Mouse (Mus musculus) CD4-positive naive resting alpha-beta T cell, adult 76 days (primary cell): ENCODE results near the gene Gm32742. TPM values are rescaled to one million over a fixed set of nuclear protein-coding genes. Genes with fewer than 3 reads are reported as not detected.

ENCODE experiments used
- total RNA-seq: library from RNA; stranded (reverse); gene quantifications from one replicate; pipeline ENCODE4 v1.2.4, GENCODE M21; 2023

Gene Gm32742
- total RNA-seq: not detected

DNA sequence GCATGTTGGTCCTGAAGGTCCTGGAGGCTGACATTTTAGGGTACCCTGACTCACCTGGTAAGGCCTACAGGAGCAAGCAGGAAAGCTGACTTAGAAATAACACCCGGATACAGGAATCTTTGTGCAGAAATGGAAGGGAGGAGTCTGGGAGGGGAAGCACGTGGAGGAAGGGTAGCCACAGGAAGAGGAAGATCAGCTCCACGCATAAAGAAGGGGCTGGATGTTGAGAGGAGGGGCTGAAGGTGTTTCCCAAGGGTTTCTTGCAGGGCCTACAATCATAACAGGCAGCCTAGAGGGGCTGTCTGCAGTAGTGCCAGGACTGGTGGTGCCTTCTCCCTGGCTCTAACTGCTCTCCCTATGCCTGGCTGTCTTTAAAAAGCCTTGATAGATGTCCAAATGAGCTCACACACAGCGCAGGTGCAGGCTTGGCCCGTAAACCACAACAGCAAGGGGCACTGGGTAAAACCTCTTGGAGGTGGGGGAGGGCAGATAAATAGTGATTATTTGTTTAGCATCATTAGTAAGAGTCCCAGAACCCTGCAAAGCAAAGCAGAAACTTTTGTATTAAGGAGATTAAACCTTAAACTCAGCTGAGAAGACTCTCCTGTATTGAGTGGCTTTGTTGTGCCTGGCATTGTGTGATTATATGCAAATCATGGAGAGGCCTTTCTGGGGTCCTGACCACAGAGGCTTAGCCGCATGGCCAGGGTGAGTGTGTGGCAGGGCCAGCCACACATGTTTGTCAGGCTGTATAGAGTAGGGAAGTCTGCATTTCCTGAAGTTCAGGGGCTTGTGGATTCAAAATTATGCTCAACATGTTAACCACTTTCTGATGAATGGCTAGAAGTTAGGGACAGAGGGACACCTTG lies at the start of gene Gm32742:
Gene Gm32742 (minus strand): TSS at position 206 of the 869 bp plus-strand sequence.

DNA sequence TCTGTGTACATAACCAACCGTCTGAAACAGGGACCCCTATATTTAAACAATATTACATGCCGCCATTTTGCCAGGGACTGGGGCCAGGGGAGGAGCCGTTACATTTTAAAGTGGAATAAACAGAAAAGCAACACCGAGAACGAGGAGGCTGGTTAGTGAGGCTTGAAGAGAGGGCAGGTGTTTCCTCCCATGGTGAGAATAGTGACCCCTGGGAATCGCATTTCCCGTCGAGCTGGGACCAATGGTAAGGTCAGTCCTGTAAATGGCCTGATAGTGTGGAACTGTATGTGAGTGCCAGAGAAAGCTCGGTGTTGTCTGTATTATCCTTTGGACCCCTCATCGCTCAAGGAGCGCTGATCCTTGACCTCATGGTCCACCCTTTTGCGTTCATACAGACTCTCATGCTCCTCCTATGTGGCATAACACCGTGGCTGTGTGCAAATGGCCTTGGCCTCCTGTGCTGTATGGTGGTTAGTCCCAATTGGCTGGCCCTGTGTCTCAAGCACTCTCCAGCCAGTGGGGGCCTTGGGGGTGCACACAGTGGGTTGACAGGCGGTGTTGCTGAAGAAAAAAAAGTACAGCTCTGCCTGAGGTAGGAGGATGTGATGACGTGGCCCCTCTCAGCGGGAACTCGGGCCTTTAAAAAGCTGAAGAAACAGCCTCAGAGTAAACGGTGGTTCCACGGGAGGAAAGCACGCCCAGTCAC lies 47.9 kb upstream of the Gm32742 start, which contains the start of gene Pou2af1:
Gene Pou2af1 (plus strand): TSS at position 686 of the 706 bp plus-strand sequence.

DNA sequence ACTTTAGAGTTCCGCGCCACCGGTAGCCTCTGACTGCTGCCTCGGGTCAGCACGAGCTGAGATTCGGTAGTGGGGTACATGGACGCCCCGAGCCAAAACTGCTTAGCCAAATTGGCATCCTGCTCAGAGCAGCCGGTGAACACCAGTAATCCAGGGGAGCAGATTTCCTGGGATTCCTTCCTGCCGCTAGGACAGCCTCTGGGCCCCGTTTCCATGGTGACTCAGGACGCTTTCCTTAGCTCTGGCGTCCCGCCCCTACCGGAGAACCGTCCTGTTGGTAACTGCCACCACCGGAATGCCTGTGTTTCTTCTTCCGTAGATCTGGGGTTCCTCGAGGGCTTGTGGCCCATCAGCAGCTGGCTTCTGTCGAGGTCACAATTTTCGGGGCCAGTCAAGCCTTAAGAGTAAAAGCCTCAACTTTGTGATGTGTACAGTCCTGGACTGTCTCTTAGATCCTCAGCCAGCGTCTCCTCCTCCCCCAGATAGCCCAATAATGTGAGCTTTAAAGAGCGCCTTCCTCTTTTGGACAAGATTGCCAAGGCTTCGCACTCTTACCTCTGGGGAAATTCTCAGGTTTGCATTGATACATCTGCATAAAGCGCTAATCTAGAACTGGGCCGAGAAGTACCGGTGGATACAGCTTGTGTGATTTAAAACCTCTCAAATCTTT lies 63.4 kb downstream of the Gm32742 start, which contains the start of gene 4833427G06Rik:
Gene 4833427G06Rik (minus strand): TSS at position 323 of the 670 bp plus-strand sequence.

Other genes with a start within 250 kb of the Gm32742 start
- 43.6 TPM for gene Sik2, start 156.4 kb downstream of the Gm32742 start, total RNA-seq
- gene Btg4, start 104.6 kb downstream of the Gm32742 start, total RNA-seq: not detected
- not detected for gene Layn, start 88.4 kb downstream of the Gm32742 start, total RNA-seq
- not detected for gene 4833427G06Rik, start 63.4 kb downstream of the Gm32742 start, total RNA-seq
- 26.3 TPM for gene Pou2af1, start 48.2 kb upstream of the Gm32742 start, total RNA-seq
- gene Colca2, start 113.1 kb upstream of the Gm32742 start, total RNA-seq: not detected
- not detected for gene 1810046K07Rik, start 163.4 kb upstream of the Gm32742 start, total RNA-seq